Mouse (Mus musculus) stomach, embryonic 14.5 days (tissue): ENCODE data around the gene Col5a3. TPM values are rescaled to one million over a fixed set of nuclear protein-coding genes. Genes with fewer than 3 reads are reported as not detected.
A peak's percentile ranks its signal among the peaks of the same experiment; 100 is the strongest.

Experiments
- ATAC-seq: fragments of 200-750 bp; cut with Nextera tagmentation; 2 replicates; pipeline ENCODE4 v1.8.0; 2017; ENCODE audit warnings: low read depth, moderate TSS enrichment; ENCODE audit not compliant: insufficient number of reproducible peaks, insufficient read depth, low FRiP score
- H3K27ac ChIP-seq: fragments of 300-500 bp; sonication (generic); 2 replicates; pipeline ENCODE4 v1.5.1; 2014; ENCODE audit warnings: mild to moderate bottlenecking, low read length, moderate library complexity, mixed read lengths
- H3K27me3 ChIP-seq: fragments of 300-500 bp; sonication (generic); 2 replicates; pipeline ENCODE4 v1.6.1; 2014; ENCODE audit warnings: low read length, control low read depth, mixed read lengths; ENCODE audit not compliant: control insufficient read depth, insufficient read depth
- H3K36me3 ChIP-seq: fragments of 300-500 bp; sonication (generic); 2 replicates; pipeline ENCODE4 v1.6.1; 2014; ENCODE audit warnings: mild to moderate bottlenecking, control low read depth, low read length, moderate library complexity, mixed read lengths; ENCODE audit not compliant: control insufficient read depth, insufficient read depth
- H3K4me1 ChIP-seq: fragments of 300-500 bp; sonication (generic); 2 replicates; pipeline ENCODE4 v1.6.1; 2014; ENCODE audit warnings: low read length, control low read depth, mixed read lengths; ENCODE audit not compliant: control insufficient read depth, insufficient read depth
- H3K4me2 ChIP-seq: fragments of 300-500 bp; sonication (generic); replicated peaks from 2 replicates; pipeline ENCODE4 v1.6.1; 2014; ENCODE audit warnings: low read depth, low read length, control low read depth
- H3K4me3 ChIP-seq: fragments of 300-500 bp; sonication (generic); 2 replicates; pipeline ENCODE4 v1.5.1; 2014; ENCODE audit warnings: low read depth, low read length, control low read depth
- H3K9ac ChIP-seq: fragments of 300-500 bp; sonication (generic); replicated peaks from 2 replicates; pipeline ENCODE4 v1.6.1; 2014; ENCODE audit warnings: low read depth, mild to moderate bottlenecking, control low read depth, low read length, moderate library complexity, mixed read lengths
- H3K9me3 ChIP-seq: fragments of 300-500 bp; sonication (generic); 2 replicates; pipeline ENCODE4 v1.6.1; 2016; ENCODE audit warnings: low read depth, low read length, control low read depth; ENCODE audit not compliant: control insufficient read depth
- WGBS: fragments of 180-500 bp; shearing (Covaris S2); extraction: QIAGEN DNeasy Blood & Tissue Kit; methylation state at CpG from one replicate; pipeline ENCODE4 v1.1.7; 2014; 5-methylcytosine and 5-hydroxymethylcytosine counted together
- polyA plus RNA-seq: library from polyadenylated mRNA; unstranded; fragments of >200 nt; fragmentation: Nextera tagmentation; extraction: Ambion mirVana; gene quantifications from 2 replicates; pipeline ENCODE4 v1.2.1, GENCODE M21; 2014

Col5a3 gene
- polyA plus RNA-seq, result 1.1 and 1.2 TPM in 2 replicates

DNA sequence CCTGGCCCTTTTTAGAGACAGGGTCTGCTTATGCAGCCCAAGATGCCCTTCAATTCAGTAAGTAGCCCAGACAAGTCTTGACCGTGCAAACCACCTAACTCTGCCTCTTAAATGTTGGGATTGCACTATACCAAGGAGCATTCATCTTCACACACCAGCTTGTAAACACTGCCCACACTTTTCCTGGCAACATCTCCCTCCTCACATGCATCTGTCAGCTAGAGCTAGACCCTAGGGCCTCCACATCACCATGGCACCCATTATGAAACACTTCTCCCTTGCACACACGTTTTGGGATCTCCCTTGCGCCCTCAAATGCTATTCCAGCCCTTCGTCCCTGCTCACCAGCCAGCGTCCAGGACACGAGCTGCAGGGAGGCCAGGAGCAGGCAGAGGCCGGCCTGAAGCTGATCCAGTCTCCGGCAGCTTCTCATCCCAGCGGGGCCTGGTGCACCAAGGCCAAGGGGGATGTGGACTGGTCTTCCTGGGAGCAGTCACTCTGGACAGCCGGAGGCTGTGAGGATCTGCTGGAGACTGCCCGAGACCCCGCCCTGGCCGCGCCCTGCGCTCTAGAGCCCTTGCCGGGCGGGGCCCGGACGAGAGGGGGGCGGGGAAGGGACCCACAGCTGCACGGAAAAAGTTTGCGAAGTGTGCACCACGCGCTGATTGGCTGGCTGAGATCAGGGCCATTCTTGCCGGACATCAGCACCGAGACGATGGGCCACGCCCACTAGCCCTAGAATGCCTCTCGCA lies at the start of gene Col5a3:
TSS of gene Col5a3 (minus strand) at position 547 of the 752 bp plus-strand sequence.
- 5% methylated on average over 29 of the region's 29 CpGs for WGBS
- peak; percentile 65 for ATAC-seq

DNA sequence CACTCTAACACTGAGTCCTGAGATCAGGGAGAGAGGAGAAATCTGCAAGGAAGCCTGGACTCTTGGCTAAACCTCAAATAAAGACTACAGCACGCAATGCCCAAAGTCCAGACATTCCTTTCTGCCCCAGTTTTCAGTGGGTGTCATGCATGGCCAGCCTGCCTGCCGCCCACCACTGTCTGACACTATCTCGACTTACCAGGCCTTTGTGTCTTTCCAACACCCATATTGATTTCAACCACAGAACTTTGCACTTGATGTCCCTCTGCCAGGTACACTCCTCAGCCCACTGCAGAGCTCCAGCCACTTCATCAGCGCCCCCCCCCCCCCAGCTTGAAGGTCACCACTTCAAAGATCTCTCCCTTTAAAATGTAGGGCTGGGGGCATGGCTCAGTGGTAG lies 47.4 kb upstream of the Col5a3 start:
- no peak overlapping the region for H3K27ac ChIP-seq
- H3K27me3 ChIP-seq, result 0 out of 2 replicates have a peak, but pooled peaks cover under 1% of the 10 kb centered on the region
- H3K4me3 ChIP-seq, result no peak overlapping the region
- WGBS, result 52% methylated on average over 4 of the region's 4 CpGs
- no peaks in the 10 kb centered on the region for H3K9me3 ChIP-seq
- no peak overlapping the region for H3K4me2 ChIP-seq
- ATAC-seq, result no peak
- H3K4me1 ChIP-seq, result no peaks in the 10 kb centered on the region
- no peak overlapping the region for H3K9ac ChIP-seq
- no peaks in the 10 kb centered on the region for H3K36me3 ChIP-seq

More for the DNA sequence above, at the start of gene Col5a3:
- Histone ChIP-seq H3K4me2 (peak within 1 kb of the TSS; percentile 33), H3K9ac (no peak within 1 kb of the TSS), H3K27me3 (0 out of 2 replicates have a peak, but pooled peaks cover 5% of the 10 kb centered on the region), H3K9me3 (no peaks in the 10 kb centered on the region), H3K36me3 (no peaks in the 10 kb centered on the region), H3K4me1 (peaks cover 7% of the 10 kb centered on the region), H3K27ac (no peak within 1 kb of the TSS), H3K4me3 (peak within 1 kb of the TSS; percentile 9; the same call in 1 of the 2 replicates)

DNA sequence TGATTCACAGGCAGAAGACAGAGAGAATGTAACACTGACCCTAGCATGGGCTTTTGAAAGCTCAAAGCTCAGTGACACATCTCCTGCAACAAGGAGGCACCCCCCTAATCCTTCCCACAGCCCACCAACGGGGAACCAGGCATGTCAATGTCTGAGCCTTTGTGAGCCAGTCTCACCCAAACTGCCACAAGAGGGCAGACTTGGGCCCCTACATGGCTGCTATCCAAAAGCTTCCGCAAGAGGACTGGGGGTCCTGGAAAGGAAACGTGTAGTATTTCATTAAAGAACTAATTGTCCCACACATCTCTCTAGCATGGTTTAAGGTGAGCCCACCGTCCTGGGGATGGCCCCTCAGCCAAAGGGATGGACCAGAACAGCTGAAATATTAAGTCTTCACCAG lies 47.0 kb upstream of the Col5a3 start:
- Histone ChIP-seq H3K27me3 (no peaks in the 10 kb centered on the region), H3K4me1 (no peaks in the 10 kb centered on the region), H3K9me3 (no peaks in the 10 kb centered on the region), H3K4me3 (no peak overlapping the region), H3K9ac (no peak overlapping the region), H3K36me3 (no peaks in the 10 kb centered on the region), H3K27ac (no peak overlapping the region), H3K4me2 (no peak overlapping the region)
- no peak for ATAC-seq
- WGBS, result 6% methylated on average over 4 of the region's 4 CpGs

DNA sequence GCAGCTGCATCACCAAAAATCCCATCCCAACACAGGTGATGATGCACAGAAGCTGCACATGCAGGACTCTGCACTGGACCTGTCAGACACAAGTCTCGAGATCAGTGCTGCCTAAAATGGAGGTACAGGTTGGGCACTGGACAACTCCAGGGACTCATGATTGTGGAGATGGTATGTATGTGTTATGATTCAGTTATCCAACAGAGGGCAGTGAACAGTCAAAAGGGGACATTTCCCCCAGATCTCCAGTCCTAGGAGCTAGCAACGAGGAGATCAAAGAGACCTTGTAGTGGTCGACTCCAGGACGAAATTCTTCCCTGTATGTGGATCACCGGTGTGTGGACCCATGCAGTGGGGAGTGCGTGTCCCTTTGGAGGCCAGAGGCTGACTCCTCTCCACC lies 45.1 kb upstream of the Col5a3 start:
- H3K9me3 ChIP-seq, result no peaks in the 10 kb centered on the region
- 50% methylated on average over 6 of the region's 6 CpGs for WGBS

DNA sequence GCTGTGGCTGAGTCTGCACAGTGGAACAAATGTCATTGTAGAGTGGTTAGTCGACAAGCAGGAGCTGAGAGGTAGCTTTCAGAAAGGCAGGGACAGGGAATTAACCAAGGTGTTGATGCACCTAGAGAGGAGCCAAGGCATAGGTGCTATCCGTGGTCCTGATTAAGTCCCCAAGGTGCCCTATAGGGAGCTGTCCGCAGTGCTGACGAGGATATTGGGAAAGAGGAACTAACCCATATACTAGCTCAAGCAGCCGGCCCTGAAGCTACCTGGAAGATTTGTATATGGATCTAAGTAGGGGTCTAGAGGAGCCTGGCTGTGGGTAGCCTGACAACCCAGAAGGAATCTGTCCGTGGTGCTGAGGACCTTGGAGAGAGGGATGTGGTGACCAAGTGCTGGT lies 42.3 kb upstream of the Col5a3 start:
- Histone ChIP-seq H3K4me2 (no peak overlapping the region), H3K36me3 (no peaks in the 10 kb centered on the region), H3K9ac (no peak overlapping the region), H3K27me3 (no peaks in the 10 kb centered on the region), H3K27ac (no peak overlapping the region), H3K4me3 (no peak overlapping the region), H3K4me1 (no peaks in the 10 kb centered on the region), H3K9me3 (no peaks in the 10 kb centered on the region)
- ATAC-seq, result no peak
- 9% methylated on average over 6 of the region's 6 CpGs for WGBS

More for the DNA sequence above, 45.1 kb upstream of the Col5a3 start:
- H3K9ac ChIP-seq, result no peak overlapping the region
- H3K4me3 ChIP-seq, result no peak overlapping the region
- no peaks in the 10 kb centered on the region for H3K4me1 ChIP-seq
- H3K36me3 ChIP-seq, result no peaks in the 10 kb centered on the region
- H3K27ac ChIP-seq, result no peak overlapping the region
- no peak for ATAC-seq
- no peak overlapping the region for H3K4me2 ChIP-seq
- no peaks in the 10 kb centered on the region for H3K27me3 ChIP-seq

DNA sequence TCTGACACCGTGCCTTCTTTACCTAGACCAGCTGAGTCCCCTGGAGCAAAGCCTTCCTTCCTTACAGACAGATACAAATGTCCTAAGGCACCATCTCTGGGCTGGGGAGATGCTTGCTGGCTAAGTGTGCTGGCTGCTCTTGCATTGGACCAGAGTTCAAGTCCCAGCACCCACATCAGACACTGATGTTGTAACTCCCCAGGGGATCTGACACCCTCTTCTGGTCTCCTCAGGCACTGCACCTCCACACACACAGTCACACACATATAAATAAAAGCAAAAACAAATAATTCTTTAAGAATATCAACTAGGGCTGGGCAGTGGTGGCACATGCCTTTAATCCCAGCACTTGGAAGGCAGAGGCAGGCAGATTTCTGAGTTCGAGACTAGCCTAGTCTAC lies 35.3 kb upstream of the Col5a3 start:
- H3K27ac ChIP-seq, result no peak overlapping the region
- no peaks in the 10 kb centered on the region for H3K27me3 ChIP-seq
- H3K9me3 ChIP-seq, result no peaks in the 10 kb centered on the region
- no peak overlapping the region for H3K4me3 ChIP-seq
- no peak overlapping the region for H3K4me2 ChIP-seq
- no peaks in the 10 kb centered on the region for H3K36me3 ChIP-seq
- 82% methylated on average over 2 of the region's 2 CpGs for WGBS
- no peak for ATAC-seq
- no peak overlapping the region for H3K9ac ChIP-seq
- H3K4me1 ChIP-seq, result no peaks in the 10 kb centered on the region

DNA sequence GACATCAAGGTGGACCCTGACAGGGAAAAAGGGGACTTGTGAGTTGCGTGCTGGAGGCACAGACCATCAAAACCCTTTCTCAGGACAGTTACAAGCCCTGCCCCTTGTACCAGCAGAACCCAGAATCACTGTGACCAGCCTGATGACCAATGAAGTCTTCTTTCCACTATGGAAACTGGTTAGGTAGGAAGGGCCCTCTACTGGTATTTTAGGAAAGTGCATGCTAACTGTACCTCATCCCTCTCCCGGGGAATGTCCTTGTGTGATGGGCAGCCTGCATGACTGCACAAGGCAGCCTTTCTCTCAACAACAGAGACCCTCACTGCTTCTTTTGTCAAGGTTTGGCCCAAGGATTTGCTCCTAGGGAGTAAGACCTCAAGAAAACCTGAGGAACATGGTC lies 27.8 kb upstream of the Col5a3 start:
- no peak overlapping the region for H3K4me3 ChIP-seq
- no peak overlapping the region for H3K4me2 ChIP-seq
- H3K36me3 ChIP-seq, result no peaks in the 10 kb centered on the region
- ATAC-seq, result no peak
- WGBS, result 23% methylated on average over 2 of the region's 2 CpGs
- H3K9ac ChIP-seq, result no peak overlapping the region
- H3K4me1 ChIP-seq, result no peaks in the 10 kb centered on the region
- H3K27me3 ChIP-seq, result no peaks in the 10 kb centered on the region
- no peak overlapping the region for H3K27ac ChIP-seq
- H3K9me3 ChIP-seq, result no peaks in the 10 kb centered on the region

DNA sequence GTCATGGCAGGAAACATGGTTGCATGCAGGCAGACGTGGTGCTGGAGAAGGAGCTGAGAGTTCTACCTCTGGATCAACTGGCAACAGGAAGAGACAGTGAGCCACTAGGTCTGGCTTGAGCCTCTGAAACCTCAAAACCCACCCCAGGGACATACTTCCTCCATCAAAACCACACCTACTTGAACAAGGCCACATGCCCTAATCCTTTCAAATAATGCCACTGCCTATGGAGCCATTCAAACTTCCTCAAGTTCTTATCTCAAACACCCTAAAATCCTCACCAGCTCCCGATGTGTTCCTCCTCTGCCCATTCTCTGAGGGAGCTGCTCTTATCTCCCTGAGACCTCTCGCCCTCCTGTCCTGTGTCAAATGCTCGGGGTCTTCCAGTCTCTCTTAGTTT lies 27.3 kb upstream of the Col5a3 start:
- no peak overlapping the region for H3K4me2 ChIP-seq
- no peak for ATAC-seq
- WGBS, result 59% methylated on average over 4 of the region's 4 CpGs

DNA sequence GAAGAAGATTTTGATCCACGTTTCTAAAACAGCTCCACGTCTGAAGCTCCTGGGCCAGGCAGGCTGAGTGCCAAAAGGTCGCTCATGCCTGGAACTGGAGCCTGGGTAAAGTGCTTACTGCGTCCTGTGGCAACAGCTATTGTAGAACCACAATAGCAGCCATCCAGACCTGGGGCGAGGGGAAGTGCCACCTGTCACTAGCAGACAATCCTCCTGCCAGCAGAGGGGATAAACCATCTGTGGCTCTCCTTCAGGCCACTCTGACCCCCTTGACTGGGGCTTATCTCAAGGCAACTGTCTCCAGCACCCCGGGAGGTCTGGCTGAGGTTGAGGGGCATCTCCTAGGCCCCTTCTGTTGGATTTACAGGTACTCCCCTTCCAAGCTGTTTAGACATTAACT lies 24.1 kb upstream of the Col5a3 start:
- no peaks in the 10 kb centered on the region for H3K27me3 ChIP-seq
- H3K36me3 ChIP-seq, result no peaks in the 10 kb centered on the region
- no peak for ATAC-seq
- no peak overlapping the region for H3K4me3 ChIP-seq
- H3K4me2 ChIP-seq, result no peak overlapping the region
- no peak overlapping the region for H3K27ac ChIP-seq
- no peaks in the 10 kb centered on the region for H3K4me1 ChIP-seq
- no peak overlapping the region for H3K9ac ChIP-seq
- 63% methylated on average over 6 of the region's 6 CpGs for WGBS
- no peaks in the 10 kb centered on the region for H3K9me3 ChIP-seq

More for the DNA sequence above, 27.3 kb upstream of the Col5a3 start:
- Histone ChIP-seq H3K27ac (no peak overlapping the region), H3K4me1 (no peaks in the 10 kb centered on the region), H3K36me3 (no peaks in the 10 kb centered on the region), H3K27me3 (no peaks in the 10 kb centered on the region), H3K9ac (no peak overlapping the region), H3K9me3 (no peaks in the 10 kb centered on the region), H3K4me3 (no peak overlapping the region)
